Mouse (Mus musculus) testis, postnatal 10 days (tissue): ENCODE results near the gene B3gnt5.
"Not testable (repeated sequence)": the region's sequence is repeated elsewhere in the genome, so short reads cannot be mapped to it uniquely, and the experiment has no call there.

Experiments
- DNase-seq: peaks from one replicate; pipeline ENCODE4 v3.0.0; 2021; ENCODE audit warnings: low spot score

B3gnt5 gene

DNA sequence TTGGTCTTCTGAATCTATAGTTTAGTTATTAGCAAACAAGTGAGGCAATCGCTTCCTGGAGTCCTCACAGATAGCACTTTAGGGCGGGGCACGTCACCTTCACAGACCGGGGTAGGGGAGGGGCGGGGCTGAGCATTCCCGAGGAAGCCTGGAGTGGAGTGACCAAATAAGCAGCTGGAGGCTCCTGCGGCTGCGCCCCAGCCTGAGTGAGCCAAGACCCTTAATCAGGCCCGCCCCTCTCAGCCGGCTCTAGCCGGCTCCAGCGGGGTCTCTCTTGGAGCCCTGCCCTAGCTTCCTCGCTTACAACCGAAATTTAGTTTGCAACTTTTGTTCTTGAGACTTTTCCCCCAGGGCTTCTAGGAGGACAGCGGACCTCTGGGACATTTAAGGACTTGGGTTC lies at the start of gene B3gnt5:
B3gnt5 (plus strand) TSS at position 135 of the 400 bp plus-strand sequence.
- DNase-seq, result peak; percentile 51

DNA sequence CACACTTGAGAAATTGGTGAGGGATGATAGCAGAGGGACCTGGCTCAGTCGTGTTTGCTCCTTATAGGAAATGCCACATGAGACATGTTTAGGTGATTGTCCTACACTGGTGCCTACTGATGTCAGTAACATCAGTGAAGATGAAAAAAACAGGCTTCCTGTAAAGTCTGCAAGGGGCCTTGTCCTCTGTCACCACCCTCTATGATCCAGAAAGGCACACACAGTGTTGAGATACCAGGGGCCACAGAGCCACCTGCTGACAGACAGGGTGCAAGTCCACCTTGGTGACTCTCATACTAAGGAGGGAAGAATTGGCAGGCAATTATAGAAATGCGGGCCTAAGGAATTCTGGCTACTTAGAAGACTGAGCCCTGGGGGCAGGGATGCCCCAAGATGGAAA lies 39.0 kb upstream of the B3gnt5 start:
- no peak for DNase-seq

DNA sequence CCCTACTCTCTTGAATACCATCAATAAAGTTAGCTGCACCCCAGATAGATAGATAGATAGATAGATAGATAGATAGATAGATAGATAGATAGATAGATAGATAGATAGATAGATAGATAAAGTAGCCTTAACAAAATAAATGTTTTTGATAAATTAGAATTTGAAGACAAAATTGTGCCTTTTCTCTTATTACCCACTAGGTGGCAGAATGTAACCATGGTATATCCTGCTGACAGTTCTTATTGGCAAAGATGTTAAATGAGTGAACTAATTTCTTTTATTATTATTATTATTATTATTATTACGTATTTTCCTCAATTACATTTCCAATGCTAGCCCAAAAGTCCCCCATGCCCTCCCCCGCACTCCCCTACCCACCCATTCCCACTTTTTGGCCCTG lies 35.9 kb upstream of the B3gnt5 start:
- not testable (repeated sequence) for DNase-seq

DNA sequence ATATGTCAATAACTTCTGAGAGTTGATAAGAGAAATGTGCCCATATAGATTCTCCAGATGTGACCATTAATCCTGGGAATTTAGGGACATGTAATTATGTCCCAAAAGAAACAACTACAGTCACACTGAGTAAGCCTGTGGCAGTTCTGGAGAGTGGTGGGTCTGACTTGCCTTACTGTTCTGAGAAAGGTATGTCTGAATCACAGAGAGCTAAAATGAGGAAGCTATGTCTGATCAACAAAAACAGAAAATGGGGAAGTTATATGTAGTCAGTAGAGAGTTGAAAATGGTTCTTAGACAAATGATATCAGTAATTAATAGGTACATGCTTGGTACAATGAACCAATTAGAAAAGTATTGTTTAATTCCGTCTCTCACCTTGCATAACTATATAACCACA lies 27.1 kb upstream of the B3gnt5 start:
- no peak for DNase-seq

DNA sequence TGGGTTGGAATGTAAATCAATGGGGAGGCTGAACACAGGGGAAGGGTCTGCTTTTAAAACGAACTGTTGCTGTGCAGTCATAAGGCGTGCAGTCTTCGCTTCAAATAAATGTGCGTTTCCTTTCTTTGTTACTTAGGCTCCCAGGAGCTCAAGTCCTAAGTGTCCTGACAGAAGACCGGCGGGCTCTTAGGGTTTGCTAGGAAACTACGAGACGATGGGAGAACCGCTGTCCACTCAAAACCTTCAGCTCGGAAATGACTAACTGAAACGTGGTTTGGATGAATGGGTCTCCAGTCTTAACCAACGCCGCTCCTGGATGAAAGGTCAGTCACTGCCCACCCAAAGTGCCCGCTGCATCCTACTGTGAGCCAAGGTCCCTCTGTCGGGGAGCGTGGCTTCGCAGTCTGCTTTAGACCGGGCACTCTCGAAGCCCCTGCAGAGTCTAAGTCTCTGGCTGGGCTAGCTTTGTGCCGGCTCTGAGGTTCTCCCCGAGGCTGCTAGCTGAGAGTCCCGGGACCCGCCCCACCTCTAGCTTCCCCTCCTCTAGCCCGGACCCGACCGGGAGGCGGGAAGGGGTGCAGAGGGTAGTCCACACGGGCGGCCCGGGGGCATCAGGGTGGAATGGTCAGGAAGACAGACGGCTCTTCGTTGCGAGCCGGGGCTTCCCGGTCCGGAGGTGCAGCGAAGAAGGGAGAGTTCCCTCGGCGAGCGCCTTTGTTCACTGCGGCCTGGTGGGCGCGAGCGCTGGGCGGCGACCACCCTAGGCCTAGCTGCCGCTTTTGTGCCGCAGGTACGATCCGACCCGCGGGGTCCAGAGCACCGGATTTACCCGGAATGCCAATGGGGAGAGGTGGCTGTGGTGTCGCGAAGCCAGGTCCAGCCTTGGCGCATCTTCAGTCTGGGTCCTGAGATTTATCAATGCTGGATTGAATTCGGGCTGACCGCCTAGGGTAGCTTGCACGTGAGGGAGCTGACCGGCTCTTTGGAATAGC lies 793 bp downstream of the B3gnt5 start:
- DNase-seq, result peak; percentile 45

DNA sequence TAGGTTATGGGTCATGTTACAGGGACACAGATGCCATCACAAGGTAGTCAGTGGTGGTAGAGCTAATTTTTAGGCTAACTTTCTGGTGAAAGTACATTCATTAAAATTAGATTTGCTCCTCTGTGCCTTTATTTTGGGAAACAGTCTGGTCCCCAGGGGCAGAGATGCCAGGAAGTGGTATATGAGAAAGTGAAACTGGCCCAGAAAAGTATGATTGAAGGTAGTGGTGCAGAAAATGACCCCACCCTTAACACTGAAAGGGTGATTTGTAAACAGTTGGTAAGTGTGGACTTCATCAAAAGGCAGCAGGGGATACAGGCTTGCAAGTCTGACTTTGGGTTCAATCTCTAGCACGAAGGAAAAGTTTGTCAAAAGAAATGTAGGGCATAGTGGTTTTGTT lies 1.7 kb downstream of the B3gnt5 start:
- no peak for DNase-seq

DNA sequence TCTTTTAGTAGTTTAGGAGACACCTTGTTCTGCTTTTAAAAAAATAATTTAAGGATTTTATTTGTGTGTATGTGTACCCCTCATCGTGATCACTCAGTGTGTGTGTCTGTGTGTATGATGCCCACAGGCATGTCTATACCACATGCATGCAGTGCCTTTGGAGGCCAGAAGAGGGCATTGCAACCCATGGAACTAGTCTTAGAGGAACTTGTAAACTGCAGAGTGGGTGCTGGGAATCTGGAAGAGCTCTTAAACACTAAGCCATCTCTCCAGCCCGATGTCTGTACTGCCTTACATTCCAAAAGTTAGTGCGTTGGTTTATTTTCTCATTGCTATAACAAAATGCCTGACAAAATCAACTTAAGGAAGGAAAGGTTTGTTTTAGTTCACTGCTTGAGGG lies 6.1 kb downstream of the B3gnt5 start:
- DNase-seq, result no peak

DNA sequence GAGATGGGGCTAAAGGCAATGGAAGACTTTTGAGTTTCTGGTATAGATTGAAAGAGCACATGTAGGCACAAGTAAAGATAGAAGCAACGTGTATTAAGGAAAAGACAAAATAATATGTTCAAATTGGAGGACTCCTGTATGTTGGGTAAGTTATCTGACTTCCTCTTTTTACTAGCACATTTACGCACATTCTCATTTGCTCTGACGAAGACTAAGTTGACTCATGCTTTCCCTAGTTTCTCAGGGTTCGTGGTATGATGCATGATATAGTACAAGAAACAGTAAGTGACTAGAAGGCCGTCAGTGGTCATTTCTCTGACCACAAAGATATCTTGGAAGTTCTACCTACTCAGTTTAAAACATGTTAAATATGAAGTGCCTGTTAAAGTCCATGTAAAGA lies 8.0 kb downstream of the B3gnt5 start:
- no peak for DNase-seq

DNA sequence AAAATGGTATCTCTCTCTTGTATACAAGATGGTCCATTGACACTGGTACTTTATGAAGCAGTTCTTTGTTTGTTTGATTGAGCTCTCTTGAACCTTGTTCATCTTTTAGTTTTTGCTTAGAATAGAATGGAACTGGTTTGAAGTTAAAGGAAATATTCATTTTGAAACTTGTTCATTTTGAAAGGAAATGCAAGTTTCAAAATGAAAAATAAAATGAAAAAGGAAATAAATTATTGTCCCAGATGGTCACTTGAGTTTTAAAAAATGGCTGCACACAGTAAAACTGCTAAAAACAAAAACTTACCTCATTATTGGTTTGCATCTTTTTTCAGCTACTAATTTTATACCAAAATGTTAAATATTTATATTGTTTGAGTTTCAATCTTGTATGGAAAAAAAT lies 12.0 kb downstream of the B3gnt5 start:
- no peak for DNase-seq

DNA sequence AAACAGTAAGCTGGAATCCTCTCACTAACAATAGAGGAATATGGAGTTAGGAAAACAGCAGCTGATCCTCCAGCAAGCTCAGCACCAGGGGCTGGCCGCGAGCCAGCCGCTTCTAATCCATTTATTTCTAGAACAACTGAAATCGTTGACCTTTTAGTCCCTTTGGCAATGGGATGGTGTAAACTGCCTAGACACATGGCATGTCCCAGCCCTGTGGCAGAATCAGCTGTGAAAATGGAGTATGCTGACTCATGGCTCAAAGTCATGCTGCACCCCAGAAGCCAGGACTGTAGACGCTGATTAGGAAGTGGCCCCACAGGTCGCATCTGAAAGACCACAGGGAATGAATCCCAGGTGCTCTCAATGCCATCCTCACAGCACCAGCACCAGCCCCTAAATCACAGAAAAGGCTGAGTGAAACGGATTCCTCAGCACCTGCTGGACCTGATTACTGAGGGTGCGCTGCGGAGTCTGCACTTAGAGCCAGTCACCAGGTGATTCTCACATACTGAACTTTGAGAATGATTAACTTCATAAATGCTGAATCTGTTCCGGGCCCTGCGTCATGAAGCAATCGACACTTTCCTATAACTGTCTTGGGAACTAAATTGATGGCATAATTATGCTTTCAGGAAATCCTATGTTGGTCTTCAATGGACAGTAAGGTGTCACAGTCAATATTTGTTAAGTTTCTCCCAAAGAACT lies 26.5 kb downstream of the B3gnt5 start:
- no peak for DNase-seq

DNA sequence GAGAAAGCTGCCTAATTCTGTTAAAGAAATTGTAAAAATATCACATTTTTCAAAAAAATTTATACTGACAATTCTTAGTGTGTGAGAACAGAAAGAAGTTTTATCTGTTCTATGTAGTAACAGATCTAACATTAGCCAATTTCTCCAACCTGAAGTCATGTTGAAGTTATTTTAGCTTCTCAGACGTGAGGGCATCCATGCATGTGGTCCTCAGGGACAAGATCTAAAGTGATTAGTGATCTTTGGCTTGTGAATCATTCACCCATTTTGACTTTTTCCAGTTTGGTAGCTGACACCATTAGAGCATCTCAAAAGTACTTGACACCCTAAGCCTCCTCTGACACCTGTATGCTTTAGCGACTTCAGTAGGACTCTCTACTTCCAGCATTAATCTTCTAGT lies 29.9 kb downstream of the B3gnt5 start:
- DNase-seq, result no peak

DNA sequence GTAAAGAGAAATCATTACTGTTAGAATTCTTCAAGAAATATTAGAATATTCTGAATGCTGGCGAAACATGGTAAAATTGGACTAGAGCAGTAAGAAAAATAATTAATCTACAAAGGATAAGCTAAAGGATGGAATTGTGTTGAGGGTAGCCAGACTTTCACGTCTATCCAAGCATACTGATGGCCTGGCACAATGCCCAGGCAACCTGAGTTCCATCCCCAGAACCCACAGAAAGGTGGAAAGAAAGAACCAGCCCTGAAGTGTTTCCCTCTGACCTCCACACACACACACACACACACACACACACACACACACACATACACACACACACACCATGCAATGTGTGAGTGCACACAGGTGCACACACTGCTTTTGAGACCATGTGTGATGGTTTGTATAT lies 58.8 kb downstream of the B3gnt5 start:
- no peak for DNase-seq
